Mouse (Mus musculus) MEL (cell line): ENCODE results near the gene Tmem39b. TPM values are rescaled to one million over a fixed set of nuclear protein-coding genes. Genes with fewer than 3 reads are reported as not detected.

ENCODE experiments used
- DNase-seq: peaks from one replicate; pipeline ENCODE4 v3.0.0; 2011; ENCODE audit warnings: low read depth, low spot score
- H3K27ac ChIP-seq: 2 replicates; pipeline ENCODE4 v1.5.1; 2012; ENCODE audit warnings: low read depth, mild to moderate bottlenecking, control low read depth, low read length, moderate library complexity; ENCODE audit not compliant: control insufficient read depth
- H3K27me3 ChIP-seq, 2 experiments: fragments of 150-350 bp in 1 of 2; sonication (generic) in 1 of 2; 2 replicates each; pipeline ENCODE4 v1.6.1; 2012; ENCODE audit warnings: low read length in 2 of 2, mild to moderate bottlenecking in 2 of 2, improper control_type of control experiment in 1 of 2, moderate library complexity in 1 of 2; ENCODE audit not compliant: insufficient read depth in 2 of 2, control insufficient read depth in 1 of 2
- H3K36me3 ChIP-seq, 2 experiments: 2 replicates each; pipeline ENCODE4 v1.6.1; 2012 to 2014; ENCODE audit warnings: low read length in 2 of 2, improper control_type of control experiment in 1 of 2, inconsistent platforms in 1 of 2, mild to moderate bottlenecking in 1 of 2; ENCODE audit not compliant: insufficient read depth in 2 of 2, control insufficient read depth in 1 of 2
- H3K4me1 ChIP-seq, 2 experiments: fragments of 150-350 bp in 1 of 2; sonication (generic) in 1 of 2; 2 replicates each; pipeline ENCODE4 v1.6.1; 2012; ENCODE audit warnings: low read length in 2 of 2, improper control_type of control experiment in 1 of 2, mild to moderate bottlenecking in 1 of 2; ENCODE audit not compliant: insufficient read depth in 2 of 2, control insufficient read depth in 1 of 2
- H3K4me3 ChIP-seq, 2 experiments: fragments of 150-350 bp in 1 of 2; sonication (generic) in 1 of 2; 2 replicates each; pipeline ENCODE4 v1.5.1; 2012; ENCODE audit warnings: low read depth in 2 of 2, low read length in 2 of 2, mild to moderate bottlenecking in 2 of 2, moderate library complexity in 2 of 2, control low read depth in 1 of 2, improper control_type of control experiment in 1 of 2; ENCODE audit not compliant: control insufficient read depth in 1 of 2, insufficient read depth in 1 of 2
- H3K79me2 ChIP-seq: 2 replicates; pipeline ENCODE4 v1.6.1; 2012; ENCODE audit warnings: mild to moderate bottlenecking, low read length, moderate library complexity; ENCODE audit not compliant: control insufficient read depth, poor library complexity, insufficient read depth
- H3K9ac ChIP-seq: 2 replicates; pipeline ENCODE4 v1.6.1; 2012; ENCODE audit warnings: low read depth, mild to moderate bottlenecking, control low read depth, low read length, moderate library complexity; ENCODE audit not compliant: control insufficient read depth, poor library complexity, severe bottlenecking
- H3K9me3 ChIP-seq: fragments of 150-350 bp; sonication (generic); replicated peaks from 2 replicates; pipeline ENCODE4 v1.6.1; 2012; ENCODE audit warnings: mild to moderate bottlenecking, low read length, improper control_type of control experiment, moderate library complexity; ENCODE audit not compliant: insufficient read depth
- CHD1 ChIP-seq: IDR thresholded peaks from 2 replicates; pipeline ENCODE4 v1.6.1; 2012; ENCODE audit warnings: low read depth, mild to moderate bottlenecking, inconsistent platforms, low read length, improper control_type of control experiment
- E2F4 ChIP-seq: IDR thresholded peaks from 2 replicates; pipeline ENCODE4 v1.6.1; 2011; ENCODE audit warnings: low read depth, low read length, improper control_type of control experiment, borderline replicate concordance
- KAT2A ChIP-seq: conservative IDR thresholded peaks from 2 replicates; pipeline ENCODE4 v1.6.1; 2012; ENCODE audit warnings: low read depth, low read length, improper control_type of control experiment, inconsistent platforms
- MAX ChIP-seq: IDR thresholded peaks from 2 replicates; pipeline ENCODE4 v1.6.1; 2011; ENCODE audit warnings: low read length, improper control_type of control experiment
- NELFE ChIP-seq: IDR thresholded peaks from 2 replicates; pipeline ENCODE4 v1.6.1; 2011; ENCODE audit warnings: low read depth, low read length, improper control_type of control experiment
- TBP ChIP-seq: IDR thresholded peaks from 2 replicates; pipeline ENCODE4 v1.8.0; 2011; ENCODE audit warnings: low read depth, low read length, improper control_type of control experiment
- polyA plus RNA-seq, 2 experiments: library from polyadenylated mRNA; stranded (reverse) in 1 of 2; unstranded in 1 of 2; fragments of >175 nt in 1 of 2; fragments of >200 nt in 1 of 2; gene quantifications; 2 replicates each; pipeline versions ENCODE4 v1.2.1 to v1.2.4; 2012; ENCODE audit warnings: low replicate concordance in 2 of 2, low read depth in 1 of 2; ENCODE audit not compliant: insufficient read length in 2 of 2, insufficient read depth in 1 of 2, missing spikeins in 1 of 2
- total RNA-seq: library from RNA; depleted of rRNA; stranded (reverse); fragments of 300-350 nt; gene quantifications from 2 replicates; pipeline ENCODE4 v1.2.3, GENCODE M21; 2012; rRNA removed

Gene Tmem39b
- total and polyA plus RNA-seq, 3 experiments, result 12.2 to 81.0 (median 55.2) TPM

GRCm38 (mm10) chr4:129630944-129631343 lies 65.7 kb downstream of the Tmem39b start:
- no peak for DNase-seq
- Histone ChIP-seq H3K27me3 (no peaks in the 10 kb centered on the region), H3K79me2 (no peaks in the 10 kb centered on the region), H3K9me3 (no peaks in the 10 kb centered on the region), H3K27ac (no peak overlapping the region), H3K4me3 (no peak overlapping the region), H3K4me1 (peaks cover 2 to 11% of the 10 kb centered on the region in 2 experiments; a peak in 3 of 4 replicates), H3K36me3 (peaks cover 6 to 16% of the 10 kb centered on the region in 2 experiments), H3K9ac (no peak overlapping the region)
- no peak for TF ChIP-seq MAX
- TF ChIP-seq CHD1, result no peak
- TF ChIP-seq NELFE, result no peak
- no peak for TF ChIP-seq TBP
- no peak for TF ChIP-seq KAT2A
- TF ChIP-seq E2F4, result no peak

Other genes starting within 250 kb of the Tmem39b start
- 14.1 TPM in 2 replicates for gene Bsdc1, start 235.3 kb downstream of the Tmem39b start, total RNA-seq
- gene Bsdc1, start 235.3 kb downstream of the Tmem39b start, polyA plus RNA-seq, result 10 to 100 TPM in 1 of 2 experiments, not detected in 1; 19.2 TPM
- gene Tssk3, start 205.8 kb downstream of the Tmem39b start, total RNA-seq, result not detected in 2 replicates
- gene Tssk3, start 205.8 kb downstream of the Tmem39b start, polyA plus RNA-seq, result not detected
- gene Fam229a, start 205.6 kb downstream of the Tmem39b start, total RNA-seq, result not detected in 2 replicates
- gene Fam229a, start 205.6 kb downstream of the Tmem39b start, polyA plus RNA-seq, result not detected
- 25.3 and 26.9 TPM in 2 replicates for gene Marcksl1, start 183.3 kb downstream of the Tmem39b start, total RNA-seq
- 10 to 100 TPM in 1 of 2 experiments, not detected in 1; 62.7 TPM for gene Marcksl1, start 183.3 kb downstream of the Tmem39b start, polyA plus RNA-seq
- 38.9 and 47.9 TPM in 2 replicates for gene Hdac1, start 154.1 kb downstream of the Tmem39b start, total RNA-seq
- 100 to 1,000 TPM; 108 to 185 TPM for gene Hdac1, start 154.1 kb downstream of the Tmem39b start, polyA plus RNA-seq
- 2.7 and 3.6 TPM in 2 replicates for gene Lck, start 123.2 kb downstream of the Tmem39b start, total RNA-seq
- 1 to 10 TPM in 1 of 2 experiments, not detected in 1; 6.9 TPM for gene Lck, start 123.2 kb downstream of the Tmem39b start, polyA plus RNA-seq
- gene Fam167b, start 118.3 kb downstream of the Tmem39b start, total RNA-seq, result not detected in 2 replicates
- not detected for gene Fam167b, start 118.3 kb downstream of the Tmem39b start, polyA plus RNA-seq
- gene Eif3i, start 96.2 kb downstream of the Tmem39b start, total RNA-seq, result 766 and 806 TPM in 2 replicates
- gene Eif3i, start 96.2 kb downstream of the Tmem39b start, polyA plus RNA-seq, result 100 to 1,000 TPM; 396 to 730 TPM
- 140 and 148 TPM in 2 replicates for gene Tmem234, start 96.2 kb downstream of the Tmem39b start, total RNA-seq
- gene Tmem234, start 96.2 kb downstream of the Tmem39b start, polyA plus RNA-seq, result 100 to 1,000 TPM in 1 of 2 experiments, not detected in 1; 220 TPM
- 0.26 TPM in 1 of 2 replicates, not detected in the other for gene Dcdc2b, start 82.6 kb downstream of the Tmem39b start, total RNA-seq
- gene Dcdc2b, start 82.6 kb downstream of the Tmem39b start, polyA plus RNA-seq, result 1 to 10 TPM in 1 of 2 experiments, not detected in 1; 1.3 TPM
- gene Iqcc, start 77.7 kb downstream of the Tmem39b start, total RNA-seq, result 13.6 and 15.4 TPM in 2 replicates
- 10 to 100 TPM in 1 of 2 experiments, not detected in 1; 18.5 TPM for gene Iqcc, start 77.7 kb downstream of the Tmem39b start, polyA plus RNA-seq
- 18.3 and 21.4 TPM in 2 replicates for gene Ccdc28b, start 72.9 kb downstream of the Tmem39b start, total RNA-seq
- 10 to 100 TPM in 1 of 2 experiments, not detected in 1; 29.1 TPM for gene Ccdc28b, start 72.9 kb downstream of the Tmem39b start, polyA plus RNA-seq
- gene Txlna, start 55.8 kb downstream of the Tmem39b start, total RNA-seq, result 68.0 and 69.5 TPM in 2 replicates
- gene Txlna, start 55.8 kb downstream of the Tmem39b start, polyA plus RNA-seq, result 10 to 100 TPM in 1 of 2 experiments, not detected in 1; 68.9 TPM
- 15.9 and 18.0 TPM in 2 replicates for gene Kpna6, start 24.1 kb downstream of the Tmem39b start, total RNA-seq
- 10 to 100 TPM; 19.6 to 66.5 TPM for gene Kpna6, start 24.1 kb downstream of the Tmem39b start, polyA plus RNA-seq
- 56.5 and 63.2 TPM in 2 replicates for gene Khdrbs1, start 45.5 kb upstream of the Tmem39b start, total RNA-seq
- 100 to 1,000 TPM in 1 of 2 experiments, 10 to 100 TPM in 1; 77.6 to 141 TPM for gene Khdrbs1, start 45.5 kb upstream of the Tmem39b start, polyA plus RNA-seq
- gene Ptp4a2, start 114.4 kb upstream of the Tmem39b start, total RNA-seq, result 119 and 124 TPM in 2 replicates
- gene Ptp4a2, start 114.4 kb upstream of the Tmem39b start, polyA plus RNA-seq, result 100 to 1,000 TPM; 118 to 619 TPM
- gene Spocd1, start 232.4 kb upstream of the Tmem39b start, total RNA-seq, result not detected in 2 replicates
- gene Spocd1, start 232.4 kb upstream of the Tmem39b start, polyA plus RNA-seq, result under 1 TPM in 1 of 2 experiments, not detected in 1; 0.03 TPM